Mouse (Mus musculus): ENCODE data around the gene Art3. TPM values are rescaled to one million over a fixed set of nuclear protein-coding genes. Genes with fewer than 3 reads are reported as not detected.

The Art3 gene
- polyA plus RNA-seq, 1 experiment from 2014 or later: 37.5 TPM

DNA sequence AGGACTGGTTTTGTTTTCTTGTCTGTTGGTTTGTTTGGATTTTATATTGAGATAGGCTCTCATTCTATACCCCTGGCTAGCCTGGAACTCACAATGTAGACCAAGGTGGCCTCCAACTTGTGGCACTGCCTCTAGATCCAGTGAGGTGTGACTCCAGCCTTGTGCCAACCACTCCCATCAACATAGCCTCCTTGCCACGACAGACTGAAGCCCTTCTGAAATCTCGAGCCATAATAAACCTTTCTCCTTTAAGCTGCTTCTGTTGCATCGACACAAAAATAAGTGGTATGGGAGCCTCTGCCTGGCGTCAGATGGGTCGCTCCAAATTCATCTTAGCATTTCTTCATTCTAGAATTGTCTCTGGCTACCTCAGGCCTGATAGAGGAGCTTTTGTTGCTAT, 115.1 kb downstream of the Art3 start:
- no peak for ATAC-seq (ENCODE audit: insufficient number of reproducible peaks, low FRiP score)
- no peaks in the 10 kb centered on the region for H3K9me3 ChIP-seq (replicated peaks)
- peaks cover 24% of the 10 kb centered on the region for H3K4me1 ChIP-seq (replicated peaks)
- H3K4me2 ChIP-seq: no peak overlapping the region
- no peaks in the 10 kb centered on the region for H3K27me3 ChIP-seq (replicated peaks)
- H3K27ac ChIP-seq (ENCODE audit: poor library complexity, severe bottlenecking): no peak overlapping the region
- H3K4me3 ChIP-seq: no peak overlapping the region
- peaks cover 70% of the 10 kb centered on the region for H3K36me3 ChIP-seq
- WGBS: 82% methylated on average over 5 of the region's 5 CpGs
- no peak overlapping the region for H3K9ac ChIP-seq

DNA sequence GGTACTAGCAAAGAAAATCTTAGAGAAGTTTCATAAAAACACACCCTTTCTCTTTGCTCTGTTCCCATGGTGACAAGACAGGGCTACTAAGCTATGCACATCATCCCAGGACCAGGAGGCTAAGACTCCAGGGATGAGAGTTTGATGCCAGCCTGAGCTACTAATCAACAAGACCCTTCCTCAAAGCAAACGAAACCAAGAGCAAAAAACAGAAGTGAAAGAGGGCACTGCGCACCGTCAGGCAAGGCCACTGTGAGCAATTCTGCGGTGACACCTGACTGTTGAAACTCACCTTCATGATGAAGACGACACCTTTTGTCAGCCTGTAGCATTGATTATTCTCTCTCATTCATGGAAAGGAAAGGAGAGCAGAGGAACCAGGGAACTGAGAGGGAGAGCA, 121.2 kb downstream of the Art3 start:
- Histone ChIP-seq H3K4me1 (replicated peaks) (peaks cover 30% of the 10 kb centered on the region), H3K36me3 (peaks cover 69% of the 10 kb centered on the region), H3K27ac (ENCODE audit: poor library complexity, severe bottlenecking) (no peak overlapping the region), H3K4me2 (no peak overlapping the region), H3K27me3 (replicated peaks) (no peaks in the 10 kb centered on the region), H3K9ac (no peak overlapping the region), H3K4me3 (no peak overlapping the region), H3K9me3 (replicated peaks) (no peaks in the 10 kb centered on the region)
- 91% methylated on average over 5 of the region's 5 CpGs for WGBS
- ATAC-seq (ENCODE audit: insufficient number of reproducible peaks, low FRiP score): no peak

DNA sequence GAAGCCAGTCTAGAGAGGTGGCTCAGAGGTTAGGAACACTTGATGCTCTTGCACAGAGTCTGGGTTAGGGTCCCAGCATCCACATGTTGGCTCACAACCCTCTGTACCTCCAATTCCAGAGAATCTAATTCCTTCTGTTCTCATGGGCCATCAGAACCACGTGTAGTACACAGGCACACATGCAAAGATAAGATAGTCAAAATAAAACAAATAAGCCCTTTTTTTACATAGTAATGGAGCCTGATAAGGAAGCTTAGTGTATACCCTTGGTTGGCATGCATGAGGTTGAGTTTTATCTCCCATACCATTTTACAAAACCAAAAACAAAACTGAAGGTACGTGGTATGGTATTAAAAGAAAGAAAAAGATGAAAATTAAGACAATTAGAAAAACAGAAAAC, 125.8 kb downstream of the Art3 start:
- 55% methylated on average over 2 of the region's 2 CpGs for WGBS
- no peak overlapping the region for H3K27ac ChIP-seq (ENCODE audit: poor library complexity, severe bottlenecking)
- H3K4me3 ChIP-seq: no peak overlapping the region
- H3K9ac ChIP-seq: no peak overlapping the region
- H3K4me1 ChIP-seq (replicated peaks): peaks cover 19% of the 10 kb centered on the region
- no peak for ATAC-seq (ENCODE audit: insufficient number of reproducible peaks, low FRiP score)
- peaks cover 42% of the 10 kb centered on the region for H3K36me3 ChIP-seq
- H3K9me3 ChIP-seq (replicated peaks): no peaks in the 10 kb centered on the region
- H3K4me2 ChIP-seq: no peak overlapping the region
- H3K27me3 ChIP-seq (replicated peaks): no peaks in the 10 kb centered on the region

DNA sequence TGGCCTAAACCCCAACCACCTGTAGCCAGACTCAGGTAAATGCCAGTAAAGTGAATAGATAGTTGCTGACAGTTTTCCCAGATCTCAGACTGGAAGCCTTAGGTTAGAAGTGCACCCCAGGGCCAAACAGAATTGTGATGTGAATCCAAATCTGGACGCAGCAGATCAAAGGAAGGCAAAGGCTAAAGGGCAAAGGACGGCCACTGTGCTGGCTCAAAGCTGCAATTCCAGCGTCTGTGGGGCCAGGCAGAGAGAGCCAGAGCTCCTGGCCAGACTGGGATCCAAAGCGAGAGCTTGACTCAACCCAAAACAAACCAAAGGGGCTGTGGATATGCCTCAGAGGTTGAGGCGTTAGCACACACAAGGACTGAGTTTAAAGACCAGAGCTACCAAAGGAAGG, 127.1 kb downstream of the Art3 start:
- Histone ChIP-seq H3K4me1 (replicated peaks) (peaks cover 24% of the 10 kb centered on the region), H3K9me3 (replicated peaks) (no peaks in the 10 kb centered on the region), H3K9ac (no peak overlapping the region), H3K27ac (ENCODE audit: poor library complexity, severe bottlenecking) (no peak overlapping the region), H3K4me3 (no peak overlapping the region), H3K27me3 (replicated peaks) (no peaks in the 10 kb centered on the region), H3K4me2 (no peak overlapping the region), H3K36me3 (peaks cover 32% of the 10 kb centered on the region)
- ATAC-seq (ENCODE audit: insufficient number of reproducible peaks, low FRiP score): no peak
- WGBS: 64% methylated on average over 5 of the region's 5 CpGs

DNA sequence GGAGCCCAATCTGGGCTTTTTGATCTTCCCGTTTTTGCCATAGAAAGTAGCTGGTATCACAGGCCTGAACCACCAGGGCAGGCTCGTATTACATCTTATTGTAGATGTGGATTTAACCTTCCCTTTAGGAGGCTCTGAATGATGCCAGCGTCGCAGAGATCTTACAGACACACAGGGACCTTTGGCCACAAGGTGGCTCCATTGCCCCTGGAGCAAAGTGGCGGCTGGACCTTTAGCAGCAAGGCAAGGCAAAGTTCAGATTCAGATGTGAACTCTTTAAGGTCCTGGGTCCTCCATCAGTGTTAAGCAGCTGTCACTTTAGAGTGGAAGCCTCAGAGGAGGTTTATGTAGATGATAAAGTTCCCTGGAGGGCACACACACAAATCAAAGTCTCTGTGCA, 129.7 kb downstream of the Art3 start:
- 13% methylated on average over 5 of the region's 5 CpGs for WGBS
- Histone ChIP-seq H3K9ac (no peak overlapping the region), H3K9me3 (replicated peaks) (no peaks in the 10 kb centered on the region), H3K4me2 (no peak overlapping the region), H3K4me3 (no peak overlapping the region), H3K4me1 (replicated peaks) (peaks cover 17% of the 10 kb centered on the region), H3K36me3 (peaks cover 18% of the 10 kb centered on the region; the same call in 1 of the 2 replicates), H3K27ac (ENCODE audit: poor library complexity, severe bottlenecking) (no peak overlapping the region), H3K27me3 (replicated peaks) (no peaks in the 10 kb centered on the region)
- ATAC-seq (ENCODE audit: insufficient number of reproducible peaks, low FRiP score): no peak

Small RNA genes within 50 kb of the gene (microRNA-seq; reads per million reads assigned to microRNA genes)
- not detected for gene Mir6415

Other genes starting within 250 kb of the Art3 start
- gene G3bp2, start 248.1 kb upstream of the Art3 start, polyA plus RNA-seq (2016; fragmentation: Nextera tagmentation; extraction: Ambion mirVana): 186 and 193 TPM in 2 replicates
- gene Uso1, start 193.9 kb upstream of the Art3 start, polyA plus RNA-seq (2016; fragmentation: Nextera tagmentation; extraction: Ambion mirVana): 39.9 and 41.9 TPM in 2 replicates
- gene U90926, start 116.4 kb upstream of the Art3 start, polyA plus RNA-seq (2016; fragmentation: Nextera tagmentation; extraction: Ambion mirVana): not detected in 2 replicates
- not detected in 2 replicates for gene Ppef2, start 75.5 kb upstream of the Art3 start, polyA plus RNA-seq (2016; fragmentation: Nextera tagmentation; extraction: Ambion mirVana)
- 4.8 and 6.6 TPM in 2 replicates for gene Naaa, start 53.7 kb upstream of the Art3 start, polyA plus RNA-seq (2016; fragmentation: Nextera tagmentation; extraction: Ambion mirVana)
- 28.5 and 29.0 TPM in 2 replicates for gene Sdad1, start 21.3 kb upstream of the Art3 start, polyA plus RNA-seq (2016; fragmentation: Nextera tagmentation; extraction: Ambion mirVana)
- gene Cxcl9, start 3.7 kb upstream of the Art3 start, polyA plus RNA-seq (2016; fragmentation: Nextera tagmentation; extraction: Ambion mirVana): not detected in 2 replicates
- gene Cxcl10, start 17.1 kb downstream of the Art3 start, polyA plus RNA-seq (2016; fragmentation: Nextera tagmentation; extraction: Ambion mirVana): 0.30 and 0.52 TPM in 2 replicates
- 42.6 and 44.6 TPM in 2 replicates for gene Nup54, start 103.4 kb downstream of the Art3 start, polyA plus RNA-seq (2016; fragmentation: Nextera tagmentation; extraction: Ambion mirVana)
- gene Scarb2, start 175.0 kb downstream of the Art3 start, polyA plus RNA-seq (2016; fragmentation: Nextera tagmentation; extraction: Ambion mirVana): 17.7 and 18.0 TPM in 2 replicates
- not detected in 2 replicates for gene Fam47e, start 223.2 kb downstream of the Art3 start, polyA plus RNA-seq (2016; fragmentation: Nextera tagmentation; extraction: Ambion mirVana)

All from heart, embryonic 12.5 days (tissue).